Mouse (Mus musculus) T-cell, adult 2 months (primary cell): ENCODE data around the gene Rhox4c.
"Not testable (repeated sequence)": the region's sequence is repeated elsewhere in the genome, so short reads cannot be mapped to it uniquely, and the experiment has no call there.

ENCODE experiments used
- DNase-seq: peaks from one replicate; pipeline ENCODE4 v3.0.0; 2022; ENCODE audit warnings: low spot score

Gene Rhox4c

DNA sequence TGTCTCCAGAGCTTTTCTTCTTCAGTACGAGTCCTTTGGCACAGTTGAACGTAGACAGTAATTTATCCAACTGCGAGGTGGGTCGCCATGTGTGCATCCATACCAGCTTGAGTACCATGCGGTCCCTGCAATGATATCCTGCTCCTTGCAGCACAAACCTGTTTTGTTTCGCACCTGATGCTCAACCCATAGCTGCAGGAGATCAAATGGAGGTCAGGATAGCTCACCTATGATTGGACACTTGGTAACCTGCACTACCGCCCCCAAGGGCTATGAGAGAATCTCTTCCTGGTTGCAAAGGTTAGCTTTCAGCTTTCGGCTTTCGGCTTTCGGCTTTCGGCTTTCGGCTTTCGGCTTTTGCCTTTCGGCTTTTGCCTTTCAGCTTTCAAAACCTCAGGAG lies at the start of gene Rhox4c:
Gene Rhox4c (plus strand): TSS at position 301 of the 400 bp plus-strand sequence.
- not testable (repeated sequence) for DNase-seq

DNA sequence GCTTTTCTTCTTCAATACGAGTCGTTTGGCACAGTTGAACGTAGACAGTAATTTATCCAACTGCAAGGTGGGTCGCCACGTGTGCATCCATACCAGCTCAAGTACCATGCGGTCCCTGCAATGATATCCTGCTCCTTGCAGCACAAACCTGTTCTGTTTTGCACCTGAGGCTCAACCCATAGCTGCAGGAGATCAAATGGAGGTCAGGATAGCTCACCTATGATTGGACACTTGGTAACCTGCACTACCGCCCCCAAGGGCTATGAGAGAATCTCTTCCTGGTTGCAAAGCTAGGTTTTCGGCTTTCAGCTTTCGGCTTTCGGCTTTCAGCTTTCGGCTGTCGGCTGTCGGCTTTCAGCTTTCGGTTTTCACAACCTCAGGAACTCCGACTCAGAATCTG lies 47.9 kb upstream of the Rhox4c start, which contains the start of gene Rhox4b:
Gene Rhox4b (plus strand): TSS at position 301 of the 400 bp plus-strand sequence.
- not testable (repeated sequence) for DNase-seq

DNA sequence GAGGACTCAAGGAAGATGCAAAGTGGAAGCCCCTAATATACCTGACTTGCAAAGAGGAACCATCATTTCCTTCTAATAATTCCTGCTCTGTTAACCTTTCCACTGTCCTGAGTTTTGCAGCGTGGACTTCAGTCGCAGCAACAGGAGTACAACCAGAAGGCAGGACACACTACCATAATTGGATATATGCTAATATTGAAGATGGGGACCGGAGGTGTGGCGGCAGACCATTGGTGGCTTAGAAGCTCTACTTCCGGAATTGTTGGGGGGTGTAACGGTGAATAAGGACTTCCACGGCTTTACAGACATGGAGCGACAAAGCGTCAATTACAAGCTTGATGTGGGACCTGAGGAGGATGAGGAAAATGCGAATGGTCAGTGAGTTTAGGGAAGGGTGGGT lies 26.8 kb upstream of the Rhox4c start, which contains the start of gene Rhox2c:
Gene Rhox2c (plus strand): TSS at position 301 of the 400 bp plus-strand sequence.
- not testable (repeated sequence) for DNase-seq

DNA sequence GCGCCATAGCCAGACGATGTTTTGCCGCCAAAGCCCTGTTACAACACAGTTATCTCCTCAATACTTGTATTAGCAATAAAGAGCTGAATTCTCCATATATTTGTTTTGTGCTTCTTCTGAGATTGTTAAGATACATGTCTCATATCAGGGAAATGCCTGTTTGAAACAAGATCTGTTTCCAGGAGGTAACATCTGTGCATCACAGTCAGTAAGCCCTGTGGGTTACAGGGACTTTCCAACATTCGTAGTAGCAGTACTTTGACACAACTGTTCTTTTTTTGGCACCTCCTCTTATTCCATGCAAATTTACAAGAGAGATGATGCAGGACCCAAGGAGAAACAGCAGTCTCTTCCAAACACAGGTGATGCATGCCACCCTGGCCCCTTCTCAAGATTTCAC lies 21.9 kb upstream of the Rhox4c start, which contains the start of gene Rhox3c:
Gene Rhox3c (plus strand): TSS at position 301 of the 400 bp plus-strand sequence.
- not testable (repeated sequence) for DNase-seq

DNA sequence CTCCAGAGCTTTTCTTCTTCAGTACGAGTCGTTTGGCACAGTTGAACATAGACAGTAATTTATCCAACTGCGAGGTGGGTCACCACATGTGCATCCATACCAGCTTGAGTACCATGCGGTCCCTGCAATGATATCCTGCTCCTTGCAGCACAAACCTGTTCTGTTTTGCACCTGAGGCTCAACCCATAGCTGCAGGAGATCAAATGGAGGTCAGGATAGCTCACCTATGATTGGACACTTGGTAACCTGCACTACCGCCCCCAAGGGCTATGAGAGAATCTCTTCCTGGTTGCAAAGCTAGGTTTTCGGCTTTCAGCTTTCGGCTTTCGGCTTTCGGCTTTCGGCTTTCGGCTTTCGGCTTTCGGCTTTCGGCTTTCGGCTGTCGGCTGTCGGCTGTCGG lies 33.9 kb downstream of the Rhox4c start, which contains the start of gene Rhox4d:
Gene Rhox4d (plus strand): TSS at position 301 of the 400 bp plus-strand sequence.
- not testable (repeated sequence) for DNase-seq

DNA sequence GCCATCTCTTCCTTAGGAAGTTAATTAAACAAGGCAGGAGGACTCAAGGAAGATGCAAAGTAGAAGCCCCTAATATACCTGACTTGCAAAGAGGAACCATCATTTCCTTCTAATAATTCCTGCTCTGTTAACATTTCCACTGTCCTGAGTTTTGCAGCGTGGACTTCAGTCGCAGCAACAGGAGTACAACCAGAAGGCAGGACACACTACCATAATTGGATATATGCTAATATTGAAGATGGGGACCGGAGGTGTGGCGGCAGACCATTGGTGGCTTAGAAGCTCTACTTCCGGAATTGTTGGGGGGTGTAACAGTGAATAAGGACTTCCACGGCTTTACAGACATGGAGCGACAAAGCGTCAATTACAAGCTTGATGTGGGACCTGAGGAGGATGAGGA lies 50.0 kb downstream of the Rhox4c start, which contains the start of gene Rhox2e:
Gene Rhox2e (plus strand): TSS at position 301 of the 400 bp plus-strand sequence.
- DNase-seq, result not testable (repeated sequence)
